Mouse (Mus musculus): ENCODE measurements around the gene C1qtnf2.

- TF ChIP-seq CTCF (IDR thresholded peaks at IDR 0.05 in 2 of 3, conservative IDR thresholded peaks at IDR 0.05 in 1 of 3; ENCODE audit: control insufficient read depth in 1 of 3, insufficient read depth in 1 of 3, low read depth in 2 of 3, low read length in 3 of 3, poor library complexity in 1 of 3, severe bottlenecking in 1 of 3), result peak in 2 of 3 experiments; percentile 38 to 39; a peak in 4 of 6 replicates
- no peak for TF ChIP-seq POLR2A (IDR thresholded peaks at IDR 0.05; ENCODE audit: control insufficient read depth in 1 of 2, insufficient read depth in 1 of 2, low read depth in 1 of 2, low read length in 2 of 2, poor library complexity in 1 of 2)
- TF ChIP-seq ZNF384 (IDR thresholded peaks at IDR 0.05; ENCODE audit: low read depth, low read length), result no peak
- TF ChIP-seq EP300 (IDR thresholded peaks at IDR 0.05; ENCODE audit: low read depth in 1 of 2, low read length in 2 of 2), result no peak
- no peak for TF ChIP-seq ETS1 (IDR thresholded peaks at IDR 0.05; ENCODE audit: low read depth, low read length)
- TF ChIP-seq USF1 (IDR thresholded peaks at IDR 0.05; ENCODE audit: low read depth, low read length), result no peak
- no peak for TF ChIP-seq NELFE (IDR thresholded peaks at IDR 0.05; ENCODE audit: low read depth, low read length)
- no peak for TF ChIP-seq GATA1 (IDR thresholded peaks at IDR 0.05; ENCODE audit: low read depth, low read length)
- TF ChIP-seq ZKSCAN1 (IDR thresholded peaks at IDR 0.05; ENCODE audit: low read depth, low read length), result no peak
- TF ChIP-seq TAL1 (IDR thresholded peaks at IDR 0.05; ENCODE audit: low read length), result no peak
- no peak for TF ChIP-seq UBTF (IDR thresholded peaks at IDR 0.05; ENCODE audit: borderline replicate concordance, insufficient read depth, low read depth, low read length)
Measured at GRCm38 (mm10) chr11:43495037-43495436, 21.0 kb downstream of the C1qtnf2 start.

Measured in MEL (cell line).